Mouse (Mus musculus): Measurements from ENCODE around the gene Gas8.
"Not testable (repeated sequence)": the region's sequence is repeated elsewhere in the genome, so short reads cannot be mapped to it uniquely, and the experiment has no call there.

The Gas8 gene

GRCm38 (mm10) chr8:123518667-123519066 is at the start of gene Gas8:
Gas8 (plus strand) TSS chr8:123518834.
- peak; percentile 90 for DNase-seq

GRCm38 (mm10) chr8:123472991-123473390 is 45.6 kb upstream of the Gas8 start:
- not testable (repeated sequence) for DNase-seq

GRCm38 (mm10) chr8:123474549-123474948 is 44.1 kb upstream of the Gas8 start:
- not testable (repeated sequence) for DNase-seq

- DNase-seq: no peak
Measured at GRCm38 (mm10) chr8:123476911-123477736, 41.5 kb upstream of the Gas8 start.

DNA sequence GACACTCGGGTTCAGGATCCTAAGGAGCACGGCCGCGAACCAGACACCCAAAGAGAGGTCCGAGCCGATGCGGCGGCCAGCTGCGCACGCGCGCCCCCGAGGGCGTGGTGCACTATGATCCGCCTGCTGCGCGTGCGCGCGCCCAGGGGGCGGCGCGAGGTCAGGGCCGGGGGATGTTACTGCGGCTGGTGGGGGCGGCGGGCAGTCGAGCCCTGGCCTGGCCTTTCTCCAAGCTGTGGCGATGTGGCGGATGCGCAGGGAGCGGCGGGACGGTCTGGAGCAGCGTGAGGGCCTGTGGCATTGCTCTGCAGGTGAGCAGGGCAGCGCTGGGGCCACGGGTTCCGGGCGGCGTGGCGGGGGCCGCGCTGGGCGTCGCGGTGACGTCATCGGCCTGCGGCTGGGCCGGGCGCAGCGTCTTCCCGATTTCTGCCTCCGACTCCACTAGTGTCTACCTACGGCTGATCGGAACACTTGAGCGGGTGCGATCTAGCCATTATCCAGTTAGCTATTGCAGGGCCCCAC is 40.8 kb upstream of the Gas8 start, which contains the start of gene Afg3l1:
Gene Afg3l1, plus strand, starts transcription at position 167 of the 522 bp plus-strand sequence.
- DNase-seq: peak; percentile 93

GRCm38 (mm10) chr8:123478456-123479218 is 40.0 kb upstream of the Gas8 start:
- no peak for DNase-seq

DNA sequence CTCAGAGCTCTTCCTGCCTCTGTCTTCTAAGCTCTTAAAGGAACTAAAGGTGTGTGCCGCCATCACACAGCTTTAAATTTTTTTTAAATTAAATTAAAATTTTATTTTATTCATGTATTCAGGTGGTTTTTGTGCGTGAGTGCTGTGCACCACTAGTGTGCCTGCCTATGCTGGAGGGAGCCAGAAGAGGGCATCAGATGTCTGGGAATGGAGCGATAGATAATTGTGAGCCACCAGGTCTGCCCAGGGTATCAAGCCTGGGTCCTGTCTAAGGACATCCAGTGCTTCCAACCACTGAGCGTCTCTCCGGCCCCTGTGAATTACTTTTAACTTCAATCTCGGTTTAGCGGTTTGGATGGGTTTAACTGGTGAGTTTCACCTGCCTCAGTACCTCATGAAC is 36.0 kb upstream of the Gas8 start:
- no peak for DNase-seq

DNA sequence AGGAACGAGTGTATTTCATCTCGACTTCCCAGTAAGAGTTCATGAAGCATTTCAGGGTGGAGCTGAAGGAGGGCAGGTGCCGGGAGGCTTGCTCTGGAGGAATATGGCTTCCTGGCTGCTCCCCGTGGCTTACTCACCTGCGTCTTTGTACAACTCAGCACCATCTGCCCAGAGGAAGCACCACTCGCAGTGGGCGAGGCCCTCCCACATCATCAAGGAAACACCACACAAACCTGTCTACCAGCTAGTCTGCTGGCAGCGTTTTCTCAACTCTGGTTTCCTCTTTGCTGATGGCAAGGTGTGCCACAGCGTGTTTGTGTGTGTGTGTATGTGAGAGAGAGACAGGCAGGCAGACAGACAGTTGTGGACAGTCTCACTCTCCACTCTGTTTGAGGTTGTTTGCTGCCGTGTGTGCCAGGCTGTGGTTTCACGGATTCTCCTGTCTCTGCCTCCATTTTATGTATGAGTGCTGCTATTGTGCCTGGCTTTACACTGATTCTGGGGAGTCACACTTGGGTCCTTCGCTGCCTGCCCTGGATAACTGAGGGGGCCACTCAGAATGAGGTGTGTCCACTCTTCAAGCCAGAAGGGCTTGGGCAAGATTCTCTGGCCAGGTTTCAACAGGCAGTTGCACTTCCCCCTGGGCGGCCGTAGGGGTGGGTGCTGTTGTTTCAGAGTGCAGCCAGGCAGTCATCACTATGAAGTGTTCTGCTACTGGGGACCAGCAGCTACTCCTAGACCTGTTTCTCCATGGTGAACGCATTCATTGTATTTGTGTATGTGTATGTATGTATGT is 27.2 kb upstream of the Gas8 start:
- DNase-seq: no peak

- no peak for DNase-seq
Measured at GRCm38 (mm10) chr8:123492898-123493297, 25.7 kb upstream of the Gas8 start.

GRCm38 (mm10) chr8:123497699-123498098 is 20.9 kb upstream of the Gas8 start:
- DNase-seq: no peak

GRCm38 (mm10) chr8:123498963-123499362 is 19.7 kb upstream of the Gas8 start:
- no peak for DNase-seq

GRCm38 (mm10) chr8:123499556-123499955 is 19.1 kb upstream of the Gas8 start:
- no peak for DNase-seq

- DNase-seq: no peak
Measured at GRCm38 (mm10) chr8:123502192-123502591, 16.4 kb upstream of the Gas8 start.

DNA sequence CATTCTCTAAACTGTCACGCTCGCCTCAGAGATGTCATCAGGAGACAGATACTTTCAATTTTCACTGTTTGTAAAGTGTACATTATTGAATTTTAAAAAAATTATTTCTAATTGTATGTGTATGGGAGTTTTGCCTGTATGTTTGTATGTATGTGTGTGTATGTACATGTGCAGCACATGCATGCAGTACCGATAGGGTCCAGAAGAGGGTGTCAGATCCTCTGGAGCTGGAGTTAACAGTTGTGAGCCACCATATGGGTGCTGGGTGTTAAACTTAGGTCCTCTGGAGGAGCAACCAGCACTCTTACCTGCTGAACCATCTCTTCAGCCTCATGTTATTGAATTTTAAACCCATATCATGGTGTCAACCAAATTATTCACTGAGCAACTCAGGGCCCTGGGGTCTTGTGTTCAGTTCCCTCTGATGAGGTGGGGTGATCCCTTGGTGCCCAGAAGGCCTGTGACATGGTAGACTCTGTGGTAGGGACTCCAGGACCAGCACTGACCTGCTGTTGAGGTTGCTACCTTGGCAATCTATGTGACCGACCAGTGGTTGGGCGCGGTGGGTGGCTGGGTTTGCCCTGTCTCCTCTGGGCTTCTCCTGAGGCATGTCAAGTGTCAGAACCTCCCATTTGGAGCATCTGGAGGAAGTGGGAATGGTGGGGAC is 14.7 kb upstream of the Gas8 start:
- DNase-seq: no peak

DNA sequence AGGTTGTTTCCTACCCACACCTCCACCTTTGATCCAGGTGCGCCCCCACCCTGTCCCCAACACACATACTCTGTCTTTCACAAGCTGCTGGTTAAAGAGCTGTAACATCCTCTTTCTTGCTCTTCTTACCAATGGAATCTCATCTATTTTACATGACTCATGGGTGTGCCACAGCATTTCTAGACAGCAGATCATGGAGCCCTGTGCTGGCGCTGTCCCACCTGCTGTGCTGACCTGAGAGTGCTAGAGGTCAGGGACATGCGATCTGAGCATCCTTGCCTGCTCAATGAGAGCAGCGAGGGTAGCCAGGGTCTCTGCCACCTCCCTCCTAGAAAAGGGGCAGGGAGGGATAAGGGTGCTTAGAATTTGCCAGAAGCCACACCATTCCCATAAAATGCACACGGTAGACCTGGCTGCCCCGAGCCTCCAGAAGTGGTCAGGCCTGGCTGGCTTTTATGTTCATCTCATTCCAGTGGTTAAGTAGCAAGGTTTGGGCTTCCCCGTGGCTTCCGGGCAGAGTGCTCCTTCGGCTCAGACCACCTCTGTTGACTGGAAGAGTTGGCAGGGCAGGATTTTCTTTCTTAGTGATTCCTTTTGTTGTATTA is 13.9 kb upstream of the Gas8 start:
- DNase-seq: no peak

- DNase-seq: no peak
Measured at GRCm38 (mm10) chr8:123505267-123505666, 13.4 kb upstream of the Gas8 start.

DNA sequence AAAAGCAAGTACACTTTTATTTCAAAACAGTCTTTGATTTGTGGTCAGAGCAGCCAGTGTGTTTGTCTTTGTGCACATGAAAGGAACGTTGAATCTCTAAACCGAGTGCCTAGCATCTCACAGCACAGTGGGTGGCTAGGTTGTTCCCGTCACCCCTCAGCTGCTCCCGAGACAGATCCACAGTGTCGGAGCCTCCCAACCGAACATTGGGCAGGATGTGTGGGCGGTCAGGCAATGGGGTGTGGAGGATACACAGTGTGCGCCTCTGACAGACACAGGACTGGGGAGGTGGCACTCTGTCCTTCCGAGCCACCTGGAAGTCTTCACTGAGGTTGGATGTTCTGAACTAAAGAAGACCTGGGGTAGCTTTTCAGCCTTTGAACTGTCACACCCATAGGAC is 12.9 kb upstream of the Gas8 start:
- DNase-seq: no peak

DNA sequence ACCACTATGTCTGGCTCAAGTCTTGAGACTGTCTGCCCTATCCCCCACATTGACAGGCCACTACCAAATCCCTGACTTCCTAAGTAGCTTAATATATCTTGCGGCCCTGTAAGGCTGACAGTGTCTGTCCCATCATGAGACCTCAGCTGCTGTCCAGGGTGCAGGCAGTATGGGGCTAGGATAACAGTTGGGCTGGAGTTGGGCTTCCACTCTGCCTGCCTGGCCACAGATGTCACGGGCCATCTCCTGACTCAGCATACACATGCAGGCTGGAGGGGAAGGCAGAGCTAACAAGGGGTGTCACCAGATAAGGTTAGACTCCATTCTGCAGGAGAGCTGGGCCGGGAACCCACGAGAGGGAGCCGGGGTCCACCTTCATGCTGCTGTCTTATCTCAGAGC is 11.5 kb upstream of the Gas8 start:
- DNase-seq: no peak

GRCm38 (mm10) chr8:123510819-123511218 is 7.8 kb upstream of the Gas8 start:
- no peak for DNase-seq

GRCm38 (mm10) chr8:123514136-123514535 is 4.5 kb upstream of the Gas8 start:
- no peak for DNase-seq

GRCm38 (mm10) chr8:123514781-123515539 is 3.7 kb upstream of the Gas8 start, which contains the start of gene Dbndd1:
Dbndd1 (minus strand) TSS chr8:123515463.
- no peak for DNase-seq

Data from kidney, adult 11 months (tissue).